Mouse (Mus musculus): ENCODE results near the gene Fzd5. TPM values are rescaled to one million over a fixed set of nuclear protein-coding genes. Genes with fewer than 3 reads are reported as not detected.

Fzd5 gene
- polyA plus RNA-seq, 1 experiment from 2014 or later: 2.2 TPM

GRCm38 (mm10) chr1:64753109-64753508 is 15.6 kb upstream of the Fzd5 start:
- no peak for DNase-seq
- 63% methylated on average over 8 of the region's 8 CpGs for WGBS (ENCODE audit: insufficient replicate concordance)

GRCm38 (mm10) chr1:64744616-64745015 is 7.1 kb upstream of the Fzd5 start:
- ATAC-seq (ENCODE audit: low read depth): no peak
- H3K27me3 ChIP-seq: peaks cover 11% of the 10 kb centered on the region
- H3K9ac ChIP-seq: no peak overlapping the region
- H3K36me3 ChIP-seq: no peaks in the 10 kb centered on the region
- no peaks in the 10 kb centered on the region for H3K9me3 ChIP-seq (replicated peaks)
- DNase-seq: no peak
- no peak overlapping the region for H3K4me3 ChIP-seq (replicated peaks)
- no peak overlapping the region for H3K27ac ChIP-seq
- H3K4me1 ChIP-seq (replicated peaks): peaks cover 2% of the 10 kb centered on the region
- H3K4me2 ChIP-seq: no peak overlapping the region

More at GRCm38 (mm10) chr1:64753109-64753508, 15.6 kb upstream of the Fzd5 start:
- Histone ChIP-seq H3K9ac (no peak overlapping the region), H3K27me3 (peaks cover 5% of the 10 kb centered on the region), H3K4me3 (replicated peaks) (no peak overlapping the region), H3K36me3 (no peaks in the 10 kb centered on the region), H3K4me1 (replicated peaks) (peaks cover 21% of the 10 kb centered on the region), H3K27ac (no peak overlapping the region; the same call in 1 of the 2 replicates), H3K4me2 (no peak overlapping the region), H3K9me3 (replicated peaks) (no peaks in the 10 kb centered on the region)
- ATAC-seq (ENCODE audit: low read depth): no peak

GRCm38 (mm10) chr1:64742741-64743408 is 5.3 kb upstream of the Fzd5 start:
- WGBS (ENCODE audit: insufficient replicate concordance): 77% methylated on average over 18 of the region's 18 CpGs
- ATAC-seq (ENCODE audit: low read depth): no peak

GRCm38 (mm10) chr1:64738661-64739082 is 1.1 kb upstream of the Fzd5 start:
- peaks cover 49% of the 10 kb centered on the region for H3K4me1 ChIP-seq (replicated peaks)
- no peaks in the 10 kb centered on the region for H3K9me3 ChIP-seq (replicated peaks)
- DNase-seq (peak; percentile 65), ATAC-seq (ENCODE audit: low read depth) (no peak)
- H3K27me3 ChIP-seq: peaks cover 11% of the 10 kb centered on the region
- peak overlapping the region; percentile 74 for H3K9ac ChIP-seq
- peaks cover 18% of the 10 kb centered on the region for H3K36me3 ChIP-seq
- H3K4me2 ChIP-seq: peak overlapping the region; percentile 91
- under 1% methylated on average over 14 of the region's 14 CpGs for WGBS (ENCODE audit: insufficient replicate concordance)
- peak overlapping the region; percentile 84 for H3K27ac ChIP-seq
- H3K4me3 ChIP-seq (replicated peaks): peak overlapping the region; percentile 59

More at GRCm38 (mm10) chr1:64742741-64743408, 5.3 kb upstream of the Fzd5 start:
- Histone ChIP-seq H3K27me3 (peaks cover 4% of the 10 kb centered on the region; the same call in 1 of the 2 replicates), H3K9ac (no peak overlapping the region), H3K4me3 (replicated peaks) (no peak overlapping the region), H3K27ac (no peak overlapping the region), H3K9me3 (replicated peaks) (no peaks in the 10 kb centered on the region), H3K36me3 (no peaks in the 10 kb centered on the region), H3K4me2 (no peak overlapping the region), H3K4me1 (replicated peaks) (peaks cover 18% of the 10 kb centered on the region)
- no peak for DNase-seq

GRCm38 (mm10) chr1:64738180-64738555 is 617 bp upstream of the Fzd5 start:
- Histone ChIP-seq H3K4me3 (replicated peaks) (peak overlapping the region; percentile 59), H3K36me3 (peaks cover 18% of the 10 kb centered on the region), H3K27me3 (peaks cover 11% of the 10 kb centered on the region), H3K9me3 (replicated peaks) (no peaks in the 10 kb centered on the region), H3K4me2 (peak overlapping the region; percentile 91), H3K27ac (peak overlapping the region; percentile 84), H3K4me1 (replicated peaks) (peaks cover 54% of the 10 kb centered on the region), H3K9ac (peak overlapping the region; percentile 74)
- DNase-seq (no peak), ATAC-seq (ENCODE audit: low read depth) (peak; percentile 27)
- WGBS (ENCODE audit: insufficient replicate concordance): 0% methylated on average over 11 of the region's 11 CpGs

GRCm38 (mm10) chr1:64736681-64737501 is 660 bp downstream of the Fzd5 start:
- Histone ChIP-seq H3K27me3 (peaks cover 11% of the 10 kb centered on the region), H3K4me1 (replicated peaks) (peaks cover 66% of the 10 kb centered on the region), H3K4me3 (replicated peaks) (peak overlapping the region; percentile 93), H3K36me3 (peaks cover 23% of the 10 kb centered on the region), H3K4me2 (peak overlapping the region; percentile 99), H3K9ac (peak overlapping the region; percentile 96), H3K9me3 (replicated peaks) (no peaks in the 10 kb centered on the region), H3K27ac (peak overlapping the region; percentile 88)
- ATAC-seq (ENCODE audit: low read depth): no peak
- under 1% methylated on average over 45 of the region's 56 CpGs for WGBS (ENCODE audit: insufficient replicate concordance)
- no peak for DNase-seq

GRCm38 (mm10) chr1:64735781-64736680 is 1.5 kb downstream of the Fzd5 start:
- H3K4me1 ChIP-seq (replicated peaks): peaks cover 74% of the 10 kb centered on the region
- DNase-seq (peak; percentile 42), ATAC-seq (ENCODE audit: low read depth) (no peak)
- no peaks in the 10 kb centered on the region for H3K9me3 ChIP-seq (replicated peaks)
- peak overlapping the region; percentile 96 for H3K9ac ChIP-seq
- H3K27ac ChIP-seq: peak overlapping the region; percentile 88
- peak overlapping the region; percentile 99 for H3K4me2 ChIP-seq
- WGBS (ENCODE audit: insufficient replicate concordance): 9% methylated on average over 75 of the region's 75 CpGs
- H3K36me3 ChIP-seq: peaks cover 29% of the 10 kb centered on the region
- H3K4me3 ChIP-seq (replicated peaks): peak overlapping the region; percentile 93
- H3K27me3 ChIP-seq: peaks cover 11% of the 10 kb centered on the region

GRCm38 (mm10) chr1:64734771-64735750 is 2.5 kb downstream of the Fzd5 start:
- Histone ChIP-seq H3K36me3 (peaks cover 36% of the 10 kb centered on the region), H3K9me3 (replicated peaks) (no peaks in the 10 kb centered on the region), H3K4me3 (replicated peaks) (peak overlapping the region; percentile 93), H3K4me1 (replicated peaks) (peaks cover 81% of the 10 kb centered on the region), H3K9ac (peak overlapping the region; percentile 96), H3K27me3 (peaks cover 11% of the 10 kb centered on the region), H3K4me2 (peak overlapping the region; percentile 99), H3K27ac (peak overlapping the region; percentile 96)
- DNase-seq: peak; percentile 46
- no peak for ATAC-seq (ENCODE audit: low read depth)
- 42% methylated on average over 58 of the region's 58 CpGs for WGBS (ENCODE audit: insufficient replicate concordance)

- Histone ChIP-seq H3K4me2 (peak overlapping the region; percentile 99), H3K4me1 (replicated peaks) (peaks cover 71% of the 10 kb centered on the region), H3K27ac (peak overlapping the region; percentile 96), H3K27me3 (peaks cover 11% of the 10 kb centered on the region), H3K9me3 (replicated peaks) (no peaks in the 10 kb centered on the region), H3K4me3 (replicated peaks) (peak overlapping the region; percentile 93), H3K36me3 (peaks cover 48% of the 10 kb centered on the region), H3K9ac (peak overlapping the region; percentile 96)
- ATAC-seq (ENCODE audit: low read depth) (peak; percentile 43), DNase-seq (peak; percentile 77)
- 23% methylated on average over 11 of the region's 11 CpGs for WGBS (ENCODE audit: insufficient replicate concordance)
Measured at GRCm38 (mm10) chr1:64733453-64734245, 3.9 kb downstream of the Fzd5 start.
